Mouse (Mus musculus): ENCODE measurements around the gene Ttc14.
A peak's percentile ranks its signal among the peaks of the same experiment; 100 is the strongest.

Gene Ttc14

GRCm38 (mm10) chr3:33799617-33800512 is at the start of gene Ttc14:
Gene Ttc14, plus strand, starts transcription at chr3:33799832.
- DNase-seq (ENCODE audit: low spot score) = peak; percentile 99

GRCm38 (mm10) chr3:33790975-33791374 is 8.7 kb upstream of the Ttc14 start:
- DNase-seq (ENCODE audit: low spot score) = no peak

GRCm38 (mm10) chr3:33800513-33800820 is 835 bp downstream of the Ttc14 start:
- no peak for DNase-seq (ENCODE audit: low spot score)

- no peak for DNase-seq (ENCODE audit: low spot score)
Measured at GRCm38 (mm10) chr3:33807151-33807550, 7.5 kb downstream of the Ttc14 start.

GRCm38 (mm10) chr3:33824135-33824946 is 24.7 kb downstream of the Ttc14 start:
- no peak for DNase-seq (ENCODE audit: low spot score)

GRCm38 (mm10) chr3:33832351-33832750 is 32.7 kb downstream of the Ttc14 start:
- DNase-seq (ENCODE audit: low spot score) = no peak

GRCm38 (mm10) chr3:33836576-33836975 is 36.9 kb downstream of the Ttc14 start:
- DNase-seq (ENCODE audit: low spot score) = no peak

GRCm38 (mm10) chr3:33838877-33839276 is 39.2 kb downstream of the Ttc14 start:
- DNase-seq (ENCODE audit: low spot score) = no peak

GRCm38 (mm10) chr3:33843801-33844632 is 44.4 kb downstream of the Ttc14 start, which contains the start of gene Ccdc39:
Gene Ccdc39, minus strand, starts transcription at chr3:33844310.
- peak; percentile 43 for DNase-seq (ENCODE audit: low spot score)

- DNase-seq (ENCODE audit: low spot score) = no peak
Measured at GRCm38 (mm10) chr3:33846639-33847038, 47.0 kb downstream of the Ttc14 start.

GRCm38 (mm10) chr3:33850856-33851255 is 51.2 kb downstream of the Ttc14 start:
- no peak for DNase-seq (ENCODE audit: low spot score)

- no peak for DNase-seq (ENCODE audit: low spot score)
Measured at GRCm38 (mm10) chr3:33853062-33853461, 53.4 kb downstream of the Ttc14 start.

- no peak for DNase-seq (ENCODE audit: low spot score)
Measured at GRCm38 (mm10) chr3:33858939-33859338, 59.3 kb downstream of the Ttc14 start.

- no peak for DNase-seq (ENCODE audit: low spot score)
Measured at GRCm38 (mm10) chr3:33864000-33864540, 64.4 kb downstream of the Ttc14 start.
